Mouse (Mus musculus): ENCODE results near the gene Gm4871.

- TF ChIP-seq GATA1 (IDR thresholded peaks at IDR 0.05; ENCODE audit: borderline replicate concordance, low read length) (no peak), FLI1 (IDR thresholded peaks at IDR 0.05; ENCODE audit: low read length) (no peak)
Measured at GRCm38 (mm10) chr5:145003362-145003761, 29.2 kb downstream of the Gm4871 start.
